Mouse (Mus musculus) brain, embryonic 14.5 days (tissue): Measurements from ENCODE around the gene Ramp2. TPM values are rescaled to one million over a fixed set of nuclear protein-coding genes. Genes with fewer than 3 reads are reported as not detected.

Experiments used
- DNase-seq: peaks from one replicate; pipeline ENCODE4 v3.0.0-alpha.2; 2011; ENCODE audit warnings: low read depth
- CTCF ChIP-seq: fragments of 200-500 bp; IDR thresholded peaks from 2 replicates; pipeline ENCODE4 v1.5.1; 2012; ENCODE audit warnings: inconsistent platforms, mild to moderate bottlenecking, moderate library complexity, borderline replicate concordance; ENCODE audit not compliant: insufficient read depth, insufficient read length; ENCODE audit errors: extremely low read depth
- POLR2A ChIP-seq: fragments of 200-500 bp; IDR thresholded peaks from 2 replicates; pipeline ENCODE4 v1.6.1; 2012; ENCODE audit warnings: mild to moderate bottlenecking, inconsistent platforms, borderline replicate concordance; ENCODE audit not compliant: poor library complexity, insufficient read depth, insufficient read length, severe bottlenecking; ENCODE audit errors: extremely low read depth
- polyA plus RNA-seq: library from polyadenylated mRNA; depleted of rRNA; stranded (reverse); fragments of >200 nt; gene quantifications from 2 replicates; pipeline ENCODE4 v1.2.3, GENCODE M21; 2012

The Ramp2 gene
- polyA plus RNA-seq, 1 experiment = 79.6 TPM

DNA sequence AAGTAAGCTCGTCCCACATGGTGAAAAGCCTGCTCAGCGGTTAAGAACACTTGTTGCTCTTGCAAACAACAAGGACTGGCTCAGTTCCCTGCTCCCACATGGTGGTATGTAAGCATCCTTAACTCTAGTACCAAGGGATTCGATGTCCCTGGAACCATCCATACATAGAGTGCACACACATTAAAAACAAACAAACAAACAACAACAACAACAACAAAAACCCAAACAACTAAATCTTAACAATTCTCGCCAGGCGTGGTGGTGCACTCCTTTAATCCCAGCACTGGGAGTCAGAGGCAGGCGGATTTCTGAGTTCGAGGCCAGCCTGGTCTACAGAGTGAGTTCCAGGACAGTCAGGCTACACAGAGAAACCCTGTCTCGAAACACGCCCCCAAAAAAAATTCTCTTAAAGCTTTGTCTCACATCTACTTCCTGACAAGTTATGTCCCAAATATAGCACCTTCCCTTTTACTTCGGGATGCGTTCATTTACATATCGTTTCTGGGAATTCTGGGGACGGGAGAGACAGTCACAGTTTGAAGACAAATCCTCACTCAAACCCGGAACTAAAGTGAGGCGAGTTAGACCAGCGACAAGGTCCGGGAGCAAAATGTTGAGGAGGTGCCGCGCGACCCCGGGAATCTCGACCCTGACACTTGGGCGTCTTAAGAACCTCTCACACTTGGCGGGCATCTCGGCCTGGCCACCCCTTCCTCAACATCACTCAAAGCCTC is 20.3 kb upstream of the Ramp2 start:
- DNase-seq = no peak
- no peak for TF ChIP-seq POLR2A

DNA sequence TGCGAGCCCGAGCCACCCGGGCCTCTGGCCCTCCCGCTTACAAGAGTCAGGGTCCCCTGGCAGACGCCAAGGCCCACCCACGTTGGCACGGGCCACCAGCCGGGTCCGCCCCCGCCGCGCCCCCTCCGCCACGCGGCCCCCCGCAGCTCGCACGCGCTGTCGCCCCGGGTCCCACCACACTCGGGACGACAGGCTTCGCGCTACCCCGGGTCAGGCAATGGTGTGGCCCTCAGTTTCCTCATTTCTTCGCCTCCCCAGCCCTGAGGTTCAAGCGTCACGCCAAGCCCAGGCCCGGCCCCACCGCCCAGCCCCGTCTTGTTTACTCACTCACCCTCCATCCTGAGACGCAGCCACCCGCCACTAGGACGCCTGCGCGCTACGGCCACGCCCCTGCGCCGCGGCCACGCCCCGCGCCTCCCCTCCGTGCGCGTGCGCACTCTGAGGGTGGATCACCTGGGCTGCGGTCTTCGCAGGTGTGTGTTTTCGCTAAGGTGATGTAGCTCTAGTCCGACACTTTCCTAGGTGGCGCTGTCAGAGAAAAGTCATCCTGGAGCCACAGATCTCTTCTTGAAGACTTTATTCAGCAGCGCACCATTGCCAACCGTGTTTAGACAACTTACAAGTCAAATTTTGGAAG is 19.6 kb upstream of the Ramp2 start, which contains the start of gene Ezh1:
Ezh1 (minus strand) TSS at position 399 of the 637 bp plus-strand sequence.
- peak; percentile 86 for DNase-seq
- TF ChIP-seq POLR2A = peak; percentile 55
- TF ChIP-seq CTCF = no peak

DNA sequence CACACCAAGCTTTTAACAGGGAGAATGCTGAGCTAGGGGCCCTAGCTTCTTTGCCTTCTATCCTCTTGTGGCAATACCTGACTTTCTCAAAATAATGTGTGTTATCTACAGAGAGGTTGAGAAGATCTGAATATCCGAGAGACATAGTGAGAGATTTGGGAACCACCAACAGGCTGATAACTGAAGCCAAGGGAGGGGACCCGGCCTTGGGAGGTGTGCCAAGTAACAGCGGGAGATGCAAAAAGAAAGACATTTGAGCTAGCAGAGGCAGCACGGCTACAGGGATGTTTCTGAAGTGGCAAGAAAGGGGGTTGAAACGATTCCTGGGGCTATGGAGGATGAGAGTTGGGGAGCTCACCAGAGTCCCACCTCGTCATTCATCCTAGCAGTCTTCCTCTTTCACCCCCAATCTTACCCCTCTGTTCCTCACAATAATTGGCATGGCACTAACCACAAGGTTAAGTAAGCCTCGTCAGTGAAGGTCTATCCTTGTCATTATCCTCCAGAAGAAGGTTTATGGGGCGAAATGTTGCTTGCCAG is 16.4 kb upstream of the Ramp2 start:
- TF ChIP-seq CTCF (no peak), POLR2A (no peak)
- DNase-seq = peak; percentile 15

DNA sequence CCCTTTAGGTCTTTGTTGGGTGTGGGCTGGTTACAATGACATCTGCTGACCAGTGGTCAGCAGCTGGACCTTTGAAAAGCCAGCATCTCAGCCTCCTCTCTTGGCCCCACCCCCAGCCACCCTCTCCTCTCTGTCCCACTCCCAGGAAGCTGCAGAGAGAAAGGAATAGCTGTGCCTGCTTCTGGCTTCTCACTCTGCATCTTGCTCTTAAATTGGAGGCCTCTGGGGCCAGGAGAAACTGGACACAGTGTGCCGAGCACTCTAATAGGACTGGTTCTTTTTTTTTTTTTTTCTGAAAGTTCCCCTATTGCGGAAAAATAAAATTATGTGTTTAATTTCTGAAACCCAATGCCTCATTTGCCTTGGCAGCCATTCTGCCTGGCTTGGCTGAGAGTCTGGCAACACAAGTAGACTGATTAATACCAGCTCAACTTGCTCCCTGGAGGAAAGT is 15.7 kb upstream of the Ramp2 start:
- TF ChIP-seq POLR2A (no peak), CTCF (no peak)
- DNase-seq = peak; percentile 45

DNA sequence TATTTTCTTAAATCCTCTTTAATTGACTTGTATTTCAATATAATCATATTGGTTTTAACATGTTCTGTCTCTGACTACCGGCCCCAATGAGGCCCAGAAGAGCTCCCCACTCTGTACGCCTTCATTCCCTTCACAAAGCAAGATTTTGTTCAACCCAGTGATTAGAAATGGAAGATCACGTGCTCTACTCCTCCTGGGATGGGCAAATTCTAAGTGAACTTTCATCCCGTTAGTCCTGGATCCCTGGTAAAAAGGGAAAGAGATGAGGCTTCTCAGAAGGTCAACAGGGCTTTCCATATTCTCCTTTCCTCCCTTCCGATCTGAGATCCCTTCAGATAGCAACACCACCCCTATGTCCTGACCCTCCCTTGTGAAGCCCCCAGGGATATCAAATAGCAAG is 15.3 kb upstream of the Ramp2 start:
- peak; percentile 30 for DNase-seq
- TF ChIP-seq POLR2A = no peak
- TF ChIP-seq CTCF = no peak

DNA sequence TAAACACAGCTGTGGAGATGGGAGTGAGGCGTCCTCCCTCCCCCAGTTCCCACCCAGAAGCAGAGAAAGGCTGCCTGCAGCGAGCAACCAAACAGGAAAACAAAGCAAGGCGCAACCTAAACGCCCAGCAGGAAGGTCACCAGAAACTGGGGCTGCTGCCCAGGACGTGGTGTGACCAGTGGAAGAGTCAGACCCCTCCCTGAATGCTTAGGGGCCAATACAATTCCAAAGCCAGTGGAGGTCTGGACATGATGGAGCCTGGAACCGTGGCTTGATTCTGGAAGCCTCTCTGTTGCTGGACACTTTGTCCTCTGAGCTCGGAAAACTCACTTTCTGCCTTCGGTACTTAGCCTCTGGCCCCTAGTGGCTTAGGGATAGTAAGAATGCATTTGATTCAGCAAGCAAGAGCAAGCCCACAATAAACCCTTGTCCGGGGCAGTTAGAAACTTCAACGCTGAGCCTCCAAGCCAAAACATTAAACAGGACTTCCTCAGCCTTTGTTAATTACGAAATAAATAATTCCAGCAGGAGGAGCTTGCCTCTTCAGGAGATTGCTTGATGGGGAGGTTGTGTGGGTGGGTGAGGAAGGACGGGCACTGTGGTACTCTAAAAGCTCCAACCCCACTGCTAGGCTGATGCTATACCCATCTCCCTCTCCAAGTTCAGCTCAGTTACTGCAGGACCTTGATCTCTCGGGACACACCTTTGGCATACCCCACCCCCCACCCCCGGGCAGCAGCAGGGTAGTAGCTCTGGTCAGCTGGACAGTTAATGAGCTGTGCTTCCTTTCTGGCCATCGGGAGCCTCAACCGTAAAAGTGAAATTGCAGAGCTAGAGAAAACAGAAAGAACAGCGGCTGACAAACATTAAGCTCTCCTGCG is 14.6 kb upstream of the Ramp2 start:
- peak; percentile 44 for DNase-seq
- no peak for TF ChIP-seq CTCF

DNA sequence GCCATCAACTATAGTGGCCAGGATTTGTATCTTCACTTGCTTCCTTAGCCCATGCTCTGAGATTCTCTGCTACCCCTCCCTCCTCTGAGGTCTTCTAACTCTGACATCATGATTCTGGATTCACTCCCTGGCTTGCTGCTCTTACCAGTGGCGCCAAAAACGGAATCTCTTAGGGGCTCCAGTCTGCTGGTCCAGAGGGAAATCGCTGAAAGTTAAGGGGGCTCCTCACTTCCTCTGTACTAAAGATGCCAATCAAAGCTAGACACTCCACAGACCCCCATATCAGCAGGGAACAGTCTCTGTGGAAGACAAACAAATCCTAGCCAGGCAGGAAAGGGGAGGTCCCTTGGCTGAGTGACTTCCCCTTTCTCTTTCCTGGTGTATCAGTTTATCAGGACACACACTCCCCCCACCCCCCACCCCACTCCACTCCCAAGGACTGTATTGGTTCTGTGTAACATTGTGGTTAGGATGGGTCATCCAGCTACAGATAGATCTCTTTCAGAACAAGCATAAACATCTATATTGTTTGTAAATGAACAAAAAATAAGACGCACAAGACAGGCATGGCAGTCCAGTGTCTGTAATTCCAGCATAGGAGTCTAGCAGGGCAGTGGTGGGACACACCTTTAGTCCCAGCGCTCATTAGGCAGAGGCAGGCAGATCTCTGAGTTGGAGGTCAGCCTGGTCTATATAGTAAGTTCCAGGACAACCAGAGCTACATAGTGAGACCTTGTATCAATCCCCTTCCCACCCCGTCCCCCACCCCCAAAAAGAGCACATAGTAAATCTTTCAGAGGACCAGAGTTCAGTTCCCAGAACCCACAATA is 13.6 kb upstream of the Ramp2 start:
- DNase-seq = peak; percentile 17
- no peak for TF ChIP-seq CTCF
- TF ChIP-seq POLR2A = no peak

DNA sequence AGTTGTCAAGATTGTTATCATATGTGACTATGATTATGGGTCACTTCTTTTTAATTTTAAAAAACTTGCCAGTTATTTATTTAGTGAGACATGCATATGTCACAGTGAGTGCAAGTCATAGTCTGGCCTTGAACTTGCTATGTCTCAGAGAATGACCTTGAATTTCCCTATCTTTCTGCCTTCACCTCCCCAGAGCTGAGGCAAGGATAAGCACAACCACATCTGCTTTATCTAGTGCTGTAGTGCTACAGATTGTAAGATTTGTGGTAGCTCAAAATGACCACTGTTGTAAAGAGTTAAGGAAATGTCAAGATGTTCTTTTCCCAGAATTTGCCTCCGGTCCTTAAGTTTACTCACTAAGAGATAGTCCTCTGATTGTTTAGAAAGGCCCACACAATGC is 12.6 kb upstream of the Ramp2 start:
- DNase-seq = no peak
- TF ChIP-seq POLR2A = no peak
- no peak for TF ChIP-seq CTCF

DNA sequence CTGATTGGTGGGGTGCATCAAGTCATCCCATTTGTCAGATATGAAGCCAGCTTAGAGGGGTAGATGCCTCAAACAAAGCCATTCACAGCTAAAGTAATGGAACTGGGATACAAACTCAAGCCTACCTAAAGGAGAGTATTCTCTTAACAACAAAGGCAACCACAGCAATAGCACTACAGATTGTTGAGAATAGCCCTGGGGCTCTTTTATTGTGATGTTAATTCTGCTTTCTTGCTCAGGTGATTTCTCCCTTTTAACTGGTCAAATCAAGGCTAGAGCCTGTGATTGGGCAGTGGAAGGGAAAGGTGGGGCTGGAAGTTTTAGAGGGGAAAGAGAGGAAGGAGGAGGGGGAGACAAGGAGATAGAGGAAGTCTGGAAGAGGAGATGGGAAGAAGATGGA is 11.7 kb upstream of the Ramp2 start:
- TF ChIP-seq CTCF = no peak
- no peak for TF ChIP-seq POLR2A
- no peak for DNase-seq

DNA sequence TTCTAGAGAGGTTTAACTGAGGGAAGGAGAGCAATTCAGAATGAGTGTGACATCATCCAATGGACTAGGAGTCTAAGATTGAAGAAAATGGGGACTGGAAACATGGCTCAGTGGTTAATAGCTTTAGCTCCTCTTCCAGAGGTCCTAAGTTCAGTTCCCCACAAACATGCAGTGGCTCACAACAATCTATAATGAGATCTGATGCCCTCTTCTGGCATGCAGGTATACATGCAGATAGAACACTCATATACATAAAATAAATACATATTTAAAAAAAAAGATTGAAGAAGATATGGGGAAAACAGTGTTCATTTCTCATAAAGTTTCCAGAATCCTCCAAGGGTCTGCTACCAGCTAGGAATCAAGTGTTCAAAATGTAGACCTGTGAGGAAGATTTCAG is 10.4 kb upstream of the Ramp2 start:
- DNase-seq = no peak
- no peak for TF ChIP-seq CTCF
- no peak for TF ChIP-seq POLR2A

DNA sequence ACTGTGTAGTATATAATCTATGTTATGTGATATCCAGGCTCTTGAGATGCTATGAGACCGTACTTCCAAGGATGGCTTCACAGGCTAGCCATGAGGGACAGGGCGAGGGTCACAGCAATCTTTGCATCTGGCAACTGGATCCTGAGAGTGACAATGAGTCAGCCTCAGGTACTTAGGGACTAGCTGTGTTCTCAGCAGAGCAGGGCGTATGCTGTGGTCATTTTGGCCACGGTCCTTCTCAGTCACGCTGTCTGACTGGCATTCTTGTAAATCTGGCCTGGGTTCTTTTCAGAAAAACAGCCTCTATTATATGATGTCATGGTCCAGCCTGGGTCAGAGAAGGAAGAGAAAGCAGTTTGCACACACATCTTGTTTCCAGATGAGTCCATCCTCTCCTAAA is 9.0 kb upstream of the Ramp2 start:
- no peak for DNase-seq
- TF ChIP-seq POLR2A = no peak
- no peak for TF ChIP-seq CTCF
